Mouse (Mus musculus) neural tube, embryonic 12.5 days (tissue): ENCODE measurements around the gene Nrap. TPM values are rescaled to one million over a fixed set of nuclear protein-coding genes. Genes with fewer than 3 reads are reported as not detected.

Experiments
- ATAC-seq: fragments of 200-750 bp; cut with Nextera tagmentation; 2 replicates; pipeline ENCODE4 v1.8.0; 2017; ENCODE audit warnings: low read depth, mild to moderate bottlenecking, moderate TSS enrichment, moderate library complexity; ENCODE audit not compliant: low FRiP score
- H3K27ac ChIP-seq: fragments of 300-500 bp; sonication (generic); 2 replicates; pipeline ENCODE4 v1.5.1; 2016
- H3K27me3 ChIP-seq: fragments of 300-500 bp; sonication (generic); replicated peaks from 2 replicates; pipeline ENCODE4 v1.6.1; 2016; ENCODE audit warnings: mild to moderate bottlenecking
- H3K36me3 ChIP-seq: fragments of 300-500 bp; sonication (generic); 2 replicates; pipeline ENCODE4 v1.6.1; 2016; ENCODE audit warnings: mild to moderate bottlenecking
- H3K4me1 ChIP-seq: fragments of 300-500 bp; sonication (generic); 2 replicates; pipeline ENCODE4 v1.6.1; 2016
- H3K4me2 ChIP-seq: fragments of 300-500 bp; sonication (generic); replicated peaks from 2 replicates; pipeline ENCODE4 v1.6.1; 2016; ENCODE audit warnings: mild to moderate bottlenecking
- H3K4me3 ChIP-seq: fragments of 300-500 bp; sonication (generic); 2 replicates; pipeline ENCODE4 v1.5.1; 2016
- H3K9ac ChIP-seq: fragments of 300-500 bp; sonication (generic); 2 replicates; pipeline ENCODE4 v1.6.1; 2016; ENCODE audit warnings: mild to moderate bottlenecking
- H3K9me3 ChIP-seq: fragments of 300-500 bp; sonication (generic); 2 replicates; pipeline ENCODE4 v1.6.1; 2016; ENCODE audit warnings: mild to moderate bottlenecking
- WGBS: fragments of 180-500 bp; shearing (Covaris S2); methylation state at CpG from one replicate; pipeline ENCODE4 v1.1.7; 2016; 5-methylcytosine and 5-hydroxymethylcytosine counted together
- polyA plus RNA-seq: library from polyadenylated mRNA; unstranded; fragments of >200 nt; fragmentation: Nextera tagmentation; extraction: Ambion mirVana; gene quantifications from 2 replicates; pipeline ENCODE4 v1.2.1, GENCODE M21; 2016

Gene Nrap
- polyA plus RNA-seq, 1 experiment from 2014 or later: 0.19 TPM

DNA sequence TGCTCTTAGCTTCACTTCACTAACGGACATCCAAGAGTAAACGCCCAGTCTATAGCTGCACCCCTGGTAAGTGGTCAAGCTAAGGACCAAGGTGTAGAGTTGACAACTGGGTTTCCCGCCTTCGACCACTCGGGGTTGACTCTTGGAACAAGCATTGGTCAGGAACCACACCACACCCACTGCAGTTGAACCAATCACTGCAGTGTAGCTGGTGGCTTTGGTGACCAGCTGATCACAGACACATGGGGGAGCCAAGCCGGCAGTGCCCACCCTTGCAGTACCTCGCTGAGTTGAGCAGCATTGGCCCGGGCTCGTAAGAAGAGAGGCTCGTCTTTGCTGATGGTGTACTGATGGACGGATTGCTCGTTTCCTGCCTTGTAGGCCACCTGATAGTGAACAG, 34.6 kb downstream of the Nrap start:
- H3K4me1 ChIP-seq: no peaks in the 10 kb centered on the region
- H3K9ac ChIP-seq: no peak overlapping the region
- H3K27me3 ChIP-seq: no peaks in the 10 kb centered on the region
- no peak overlapping the region for H3K4me2 ChIP-seq
- 93% methylated on average over 12 of the region's 12 CpGs for WGBS
- H3K36me3 ChIP-seq: no peaks in the 10 kb centered on the region
- no peak overlapping the region for H3K4me3 ChIP-seq
- H3K9me3 ChIP-seq: no peaks in the 10 kb centered on the region
- no peak overlapping the region for H3K27ac ChIP-seq
- no peak for ATAC-seq

GRCm38 (mm10) chr19:56353689-56354088, 36.1 kb downstream of the Nrap start:
- H3K27ac ChIP-seq: no peak overlapping the region
- no peaks in the 10 kb centered on the region for H3K27me3 ChIP-seq
- H3K4me3 ChIP-seq: no peak overlapping the region
- H3K4me1 ChIP-seq: no peaks in the 10 kb centered on the region
- no peak overlapping the region for H3K9ac ChIP-seq
- ATAC-seq: no peak
- H3K36me3 ChIP-seq: no peaks in the 10 kb centered on the region
- no peaks in the 10 kb centered on the region for H3K9me3 ChIP-seq
- 88% methylated on average over 10 of the region's 10 CpGs for WGBS
- no peak overlapping the region for H3K4me2 ChIP-seq

DNA sequence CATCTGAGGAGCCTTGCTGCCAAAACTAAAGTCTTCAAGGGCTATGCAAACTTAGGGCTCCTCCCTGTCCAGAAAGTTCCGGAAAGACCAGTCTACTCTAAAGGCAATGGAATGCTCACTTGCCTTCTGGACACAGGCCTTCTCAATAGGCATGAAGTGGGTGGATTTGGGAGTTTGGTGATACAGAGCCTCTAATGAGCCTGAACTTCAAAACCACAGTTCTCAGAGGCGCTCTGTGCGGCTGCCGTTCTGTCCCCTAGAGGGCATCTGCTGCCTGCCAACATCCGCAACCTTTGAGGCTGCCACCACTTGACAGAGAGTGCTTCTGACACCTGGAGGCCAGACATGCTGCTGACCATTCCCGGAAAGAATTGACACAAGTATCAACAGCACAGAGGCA, 40.5 kb downstream of the Nrap start:
- Histone ChIP-seq H3K27me3 (no peaks in the 10 kb centered on the region), H3K36me3 (no peaks in the 10 kb centered on the region), H3K27ac (no peak overlapping the region), H3K4me2 (no peak overlapping the region), H3K4me3 (no peak overlapping the region), H3K9me3 (no peaks in the 10 kb centered on the region), H3K4me1 (peaks cover 6% of the 10 kb centered on the region), H3K9ac (no peak overlapping the region)
- 39% methylated on average over 6 of the region's 6 CpGs for WGBS
- ATAC-seq: no peak

DNA sequence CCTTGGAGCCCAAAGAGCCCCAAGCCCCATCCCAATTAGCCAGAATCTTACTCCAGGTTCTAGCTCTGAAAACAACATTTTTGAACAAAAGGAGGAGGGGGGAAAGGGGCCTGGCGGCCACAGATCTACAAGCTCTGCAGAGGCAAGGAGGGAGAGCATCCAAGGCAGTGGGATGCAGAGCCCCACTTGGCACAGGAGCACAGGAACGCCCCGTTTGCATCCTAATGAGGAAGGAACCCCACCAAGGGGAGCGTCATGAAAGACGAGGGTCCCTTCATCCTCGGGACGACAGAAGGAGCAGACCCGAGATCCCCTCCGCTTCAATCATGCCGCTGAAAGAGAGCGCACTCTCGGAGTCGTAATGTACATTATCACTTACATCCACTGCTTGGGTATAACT, 43.1 kb downstream of the Nrap start:
- ATAC-seq: no peak
- Histone ChIP-seq H3K27ac (no peak overlapping the region), H3K9me3 (no peaks in the 10 kb centered on the region), H3K9ac (no peak overlapping the region), H3K4me2 (no peak overlapping the region), H3K4me1 (peaks cover 8% of the 10 kb centered on the region), H3K4me3 (no peak overlapping the region), H3K36me3 (no peaks in the 10 kb centered on the region), H3K27me3 (0 out of 2 replicates have a peak, but pooled peaks cover 3% of the 10 kb centered on the region)
- WGBS: 47% methylated on average over 13 of the region's 13 CpGs

DNA sequence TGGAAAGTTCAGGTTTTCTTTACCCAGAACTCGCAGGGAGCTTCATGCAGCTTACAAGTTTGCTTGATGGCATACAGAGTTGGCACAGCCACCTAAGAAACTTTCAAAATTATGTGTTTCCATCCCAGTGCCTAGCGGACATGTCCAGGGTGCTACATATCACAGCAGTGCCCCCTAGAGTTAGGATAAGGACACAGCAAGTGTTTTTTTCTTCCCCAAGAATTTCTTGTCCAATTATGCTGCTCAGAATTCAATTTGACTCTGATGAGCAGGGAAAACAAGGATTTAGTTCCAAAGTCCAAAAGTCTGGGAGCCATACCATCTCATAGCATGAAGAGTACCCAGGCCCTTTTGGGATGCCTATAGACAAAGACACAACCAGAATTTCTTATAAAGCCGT, 43.8 kb downstream of the Nrap start:
- Histone ChIP-seq H3K4me2 (no peak overlapping the region), H3K4me3 (no peak overlapping the region), H3K27ac (no peak overlapping the region), H3K9ac (no peak overlapping the region), H3K27me3 (0 out of 2 replicates have a peak, but pooled peaks cover 3% of the 10 kb centered on the region), H3K4me1 (peaks cover 8% of the 10 kb centered on the region), H3K9me3 (no peaks in the 10 kb centered on the region), H3K36me3 (no peaks in the 10 kb centered on the region)
- 83% methylated on average over 3 of the region's 3 CpGs for WGBS
- no peak for ATAC-seq

DNA sequence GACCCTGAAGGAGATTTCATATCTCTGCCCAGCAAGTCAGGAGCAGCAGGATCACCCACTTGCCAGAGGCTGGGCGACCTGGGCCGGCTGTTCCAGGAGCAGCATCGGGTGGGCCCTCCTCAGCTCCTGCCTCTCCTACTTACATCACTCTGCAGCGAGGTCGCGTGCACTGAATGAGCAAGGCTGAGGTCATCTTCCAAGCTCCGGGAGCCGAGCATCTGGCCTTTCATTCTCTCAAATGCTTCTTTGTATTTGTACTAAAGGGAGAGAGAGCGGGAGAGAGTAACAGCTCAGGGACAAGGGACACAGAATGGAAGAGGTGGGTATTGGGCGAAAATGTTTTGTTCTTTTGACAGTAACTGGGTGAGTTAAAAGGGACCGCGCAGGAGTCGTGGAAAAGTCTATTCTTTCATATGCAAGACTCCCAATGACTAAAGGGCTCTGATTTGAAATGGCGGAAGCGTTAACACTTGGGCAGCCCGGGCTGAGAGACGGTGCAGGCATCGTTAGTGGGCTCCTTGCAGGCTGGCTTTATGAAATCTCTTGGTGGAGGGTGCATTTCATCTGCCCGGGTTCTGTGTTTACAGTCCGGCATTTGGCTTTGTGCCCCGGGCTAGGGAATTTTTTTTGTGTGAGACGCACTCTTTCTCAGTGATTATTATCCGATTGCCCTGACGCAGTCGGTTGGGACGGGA, 45.8 kb downstream of the Nrap start:
- no peaks in the 10 kb centered on the region for H3K36me3 ChIP-seq
- WGBS: 30% methylated on average over 26 of the region's 26 CpGs
- peak; percentile 70 for ATAC-seq
- no peak overlapping the region for H3K4me3 ChIP-seq
- H3K4me2 ChIP-seq: peak overlapping the region; percentile 38
- H3K4me1 ChIP-seq: peaks cover 8% of the 10 kb centered on the region
- no peak overlapping the region for H3K27ac ChIP-seq
- no peaks in the 10 kb centered on the region for H3K9me3 ChIP-seq
- 0 out of 2 replicates have a peak overlapping the region, but pooled peaks have one; percentile 35 for H3K9ac ChIP-seq
- 0 out of 2 replicates have a peak, but pooled peaks cover 3% of the 10 kb centered on the region for H3K27me3 ChIP-seq

- Histone ChIP-seq H3K9me3 (no peaks in the 10 kb centered on the region), H3K9ac (no peak overlapping the region), H3K4me3 (no peak overlapping the region), H3K27ac (no peak overlapping the region), H3K36me3 (no peaks in the 10 kb centered on the region), H3K4me1 (peaks cover 8% of the 10 kb centered on the region), H3K27me3 (0 out of 2 replicates have a peak, but pooled peaks cover 3% of the 10 kb centered on the region), H3K4me2 (no peak overlapping the region)
- no peak for ATAC-seq
- 89% methylated on average over 8 of the region's 8 CpGs for WGBS
Observed at GRCm38 (mm10) chr19:56342006-56342405, 47.8 kb downstream of the Nrap start.

GRCm38 (mm10) chr19:56336826-56337225, 53.0 kb downstream of the Nrap start:
- no peak overlapping the region for H3K9ac ChIP-seq
- ATAC-seq: no peak
- 49% methylated on average over 12 of the region's 12 CpGs for WGBS

DNA sequence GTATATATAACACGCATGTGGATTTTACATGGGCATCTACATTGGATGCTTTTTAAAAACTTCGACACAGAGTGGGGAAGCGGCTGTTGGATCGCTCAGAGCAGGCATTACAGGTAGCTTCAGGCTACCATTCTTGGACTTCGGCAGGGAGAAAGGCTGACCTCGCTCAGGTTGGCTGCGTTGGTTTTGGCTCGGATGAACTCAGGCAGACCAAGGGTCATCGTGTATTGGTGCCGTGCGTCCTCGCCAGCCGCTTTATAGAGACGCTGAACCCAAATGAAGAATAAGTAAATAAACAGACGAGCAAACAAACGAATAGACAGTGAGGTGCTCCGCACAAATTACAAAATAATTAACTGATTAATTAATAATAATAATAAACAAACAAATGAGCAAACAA, 53.5 kb downstream of the Nrap start:
- 94% methylated on average over 17 of the region's 17 CpGs for WGBS
- Histone ChIP-seq H3K4me2 (no peak overlapping the region), H3K27me3 (no peaks in the 10 kb centered on the region), H3K4me3 (no peak overlapping the region), H3K27ac (no peak overlapping the region), H3K9ac (no peak overlapping the region), H3K9me3 (no peaks in the 10 kb centered on the region), H3K36me3 (no peaks in the 10 kb centered on the region), H3K4me1 (no peaks in the 10 kb centered on the region)
- ATAC-seq: no peak

More at GRCm38 (mm10) chr19:56336826-56337225, 53.0 kb downstream of the Nrap start:
- no peak overlapping the region for H3K27ac ChIP-seq
- H3K36me3 ChIP-seq: no peaks in the 10 kb centered on the region
- no peak overlapping the region for H3K4me3 ChIP-seq
- no peaks in the 10 kb centered on the region for H3K27me3 ChIP-seq
- H3K4me1 ChIP-seq: no peaks in the 10 kb centered on the region
- no peak overlapping the region for H3K4me2 ChIP-seq
- H3K9me3 ChIP-seq: no peaks in the 10 kb centered on the region

DNA sequence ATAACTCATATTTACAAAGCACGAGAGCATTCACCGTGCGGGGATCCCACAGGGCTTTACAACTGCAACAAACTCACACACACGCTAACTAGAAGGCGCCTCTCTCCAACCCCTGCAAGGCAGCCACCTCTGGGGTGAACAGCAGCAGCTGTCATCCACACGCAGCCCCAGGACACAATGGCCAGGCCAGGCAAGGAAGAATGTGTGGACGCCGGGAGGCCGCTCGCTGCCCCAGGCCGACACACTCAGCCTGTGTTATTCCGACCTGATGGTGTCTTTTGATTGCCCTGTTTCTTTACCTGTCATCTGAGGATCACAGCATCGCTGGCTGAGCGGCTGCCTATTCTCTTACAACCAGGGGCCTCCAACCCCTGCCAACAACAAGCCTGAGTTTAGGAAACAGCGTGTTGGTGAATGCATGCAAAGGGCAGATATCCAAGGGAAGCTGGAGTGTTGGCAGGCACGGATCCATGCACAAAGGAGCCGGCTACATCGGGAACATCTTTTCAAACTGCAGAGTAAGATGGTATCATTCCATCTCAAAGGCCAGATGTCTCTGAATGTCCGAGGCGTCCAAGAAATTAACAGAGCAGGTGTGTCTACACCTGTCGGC, 63.5 kb downstream of the Nrap start:
- Histone ChIP-seq H3K4me3 (no peak overlapping the region), H3K4me1 (peaks cover 11% of the 10 kb centered on the region), H3K9ac (no peak overlapping the region), H3K4me2 (peak overlapping the region; percentile 32; the same call in 1 of the 2 replicates), H3K36me3 (no peaks in the 10 kb centered on the region), H3K27me3 (no peaks in the 10 kb centered on the region), H3K27ac (no peak overlapping the region), H3K9me3 (no peaks in the 10 kb centered on the region)
- WGBS: 42% methylated on average over 21 of the region's 21 CpGs
- ATAC-seq: no peak

DNA sequence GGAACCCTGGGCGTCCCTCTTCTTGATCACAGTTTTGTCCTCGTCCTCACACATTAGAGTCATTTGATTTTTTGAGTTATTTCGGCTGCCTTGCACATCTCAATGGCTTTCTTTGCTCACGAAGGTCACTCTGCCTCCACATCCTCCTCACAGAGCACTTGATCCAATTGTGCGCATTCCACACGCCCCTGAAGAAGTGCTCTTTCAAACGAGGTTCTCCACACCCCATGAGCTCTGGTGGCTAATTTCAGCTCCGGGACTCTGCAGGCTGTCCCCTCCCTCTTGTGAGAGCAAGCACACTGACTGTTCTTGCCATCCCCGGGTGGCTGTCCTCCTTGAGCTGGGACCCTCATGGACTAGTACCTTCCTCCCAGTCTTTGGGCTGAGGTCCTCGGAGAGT, 64.2 kb downstream of the Nrap start:
- no peaks in the 10 kb centered on the region for H3K36me3 ChIP-seq
- peaks cover 16% of the 10 kb centered on the region for H3K4me1 ChIP-seq
- ATAC-seq: no peak
- 55% methylated on average over 10 of the region's 10 CpGs for WGBS
- no peaks in the 10 kb centered on the region for H3K9me3 ChIP-seq
- H3K9ac ChIP-seq: no peak overlapping the region
- no peak overlapping the region for H3K4me3 ChIP-seq
- H3K27ac ChIP-seq: no peak overlapping the region
- peak overlapping the region; percentile 32; the same call in 1 of the 2 replicates for H3K4me2 ChIP-seq
- no peaks in the 10 kb centered on the region for H3K27me3 ChIP-seq

DNA sequence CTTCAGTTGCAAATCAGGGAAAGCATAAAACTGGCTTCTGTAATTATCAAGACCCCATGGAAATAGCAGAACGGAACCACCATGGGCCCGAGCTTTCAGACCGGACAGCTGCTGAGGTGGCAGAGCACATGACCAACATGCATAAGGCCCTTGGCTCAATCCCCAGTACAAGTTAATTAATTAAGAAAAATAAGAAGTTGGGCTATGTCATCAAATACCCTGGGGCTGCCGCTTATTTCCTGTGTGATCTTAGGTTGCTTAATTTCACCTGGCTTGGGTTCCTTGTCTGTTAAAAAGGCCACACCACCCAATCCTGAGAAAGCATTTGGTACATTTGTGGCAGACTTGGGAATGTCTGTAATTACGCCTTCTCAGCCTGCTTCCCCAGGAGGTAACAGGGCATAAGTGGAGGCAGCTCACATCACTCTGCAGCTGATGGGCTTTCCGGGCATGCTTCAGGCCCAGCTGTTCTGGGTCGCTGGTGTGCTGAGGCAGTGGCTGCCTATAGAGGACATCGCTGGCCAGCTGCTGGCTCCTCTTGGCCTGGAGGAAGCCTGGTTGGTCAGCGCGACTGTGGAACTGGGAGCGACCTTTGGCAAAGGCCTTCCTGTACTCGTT, 68.4 kb downstream of the Nrap start:
- no peak overlapping the region for H3K9ac ChIP-seq
- H3K4me2 ChIP-seq: no peak overlapping the region
- no peak for ATAC-seq
- no peak overlapping the region for H3K4me3 ChIP-seq
- no peaks in the 10 kb centered on the region for H3K27me3 ChIP-seq
- H3K4me1 ChIP-seq: peaks cover 20% of the 10 kb centered on the region
- 79% methylated on average over 12 of the region's 12 CpGs for WGBS
- no peaks in the 10 kb centered on the region for H3K36me3 ChIP-seq
- no peaks in the 10 kb centered on the region for H3K9me3 ChIP-seq
- no peak overlapping the region for H3K27ac ChIP-seq
